Mouse (Mus musculus): ENCODE results near the gene Stx1b.
"Not testable (repeated sequence)": the region's sequence is repeated elsewhere in the genome, so short reads cannot be mapped to it uniquely, and the experiment has no call there.

The Stx1b gene

DNA sequence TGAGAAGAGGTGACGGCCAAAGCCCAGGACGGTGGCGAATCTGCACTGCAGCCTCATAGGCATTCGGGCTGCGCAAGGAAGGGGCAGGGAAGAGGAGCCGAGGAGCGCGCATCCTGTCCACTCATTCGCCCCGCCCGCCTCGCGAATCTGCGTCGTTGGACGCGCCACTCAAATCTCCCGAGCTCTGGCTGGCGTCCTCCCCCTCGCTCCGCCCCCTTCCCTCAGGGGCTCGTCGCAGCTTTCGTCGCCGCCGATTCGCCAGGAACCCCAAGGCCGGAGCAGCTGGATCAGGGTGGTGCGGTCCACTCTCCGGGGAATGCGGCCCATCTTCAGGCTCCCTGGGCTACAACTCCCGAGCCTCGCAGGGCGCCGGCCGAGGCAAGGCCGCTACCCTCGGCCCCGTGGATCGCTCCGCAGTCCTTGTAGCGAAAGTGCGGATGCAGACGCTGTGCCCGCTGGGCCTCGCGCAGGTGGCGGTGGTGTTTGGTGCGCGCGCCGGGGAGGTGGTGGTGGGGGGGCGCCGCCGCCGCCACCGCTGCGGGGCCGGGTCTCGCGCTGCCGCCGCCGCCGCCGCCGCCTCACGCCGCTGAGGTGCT, 47.4 kb downstream of the Stx1b start:
- peak; percentile 94 for DNase-seq (ENCODE audit: low spot score)

DNA sequence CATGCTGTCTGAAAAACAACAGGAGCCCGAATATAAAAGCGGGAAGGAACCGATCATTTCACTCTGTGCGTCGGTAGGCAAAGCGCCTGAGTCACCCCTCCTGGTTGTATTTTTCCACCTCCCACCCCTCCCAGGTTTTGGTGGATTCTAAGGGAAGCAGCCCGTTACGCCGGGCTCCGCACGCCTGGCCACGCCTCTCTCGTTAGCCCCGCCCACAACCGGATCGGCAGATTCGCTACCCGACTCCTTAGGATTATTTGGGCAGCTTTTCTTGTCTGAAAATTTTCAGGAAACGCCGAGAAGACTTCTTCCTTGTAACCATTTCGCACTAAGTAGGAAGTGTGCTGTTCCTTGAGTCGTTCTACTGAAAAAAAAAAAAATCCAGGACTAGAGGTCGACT, 47.9 kb downstream of the Stx1b start, which contains the start of gene Setd1a:
Gene Setd1a, plus strand, starts transcription at position 245 of the 400 bp plus-strand sequence.
- peak; percentile 86 for DNase-seq (ENCODE audit: low spot score)

DNA sequence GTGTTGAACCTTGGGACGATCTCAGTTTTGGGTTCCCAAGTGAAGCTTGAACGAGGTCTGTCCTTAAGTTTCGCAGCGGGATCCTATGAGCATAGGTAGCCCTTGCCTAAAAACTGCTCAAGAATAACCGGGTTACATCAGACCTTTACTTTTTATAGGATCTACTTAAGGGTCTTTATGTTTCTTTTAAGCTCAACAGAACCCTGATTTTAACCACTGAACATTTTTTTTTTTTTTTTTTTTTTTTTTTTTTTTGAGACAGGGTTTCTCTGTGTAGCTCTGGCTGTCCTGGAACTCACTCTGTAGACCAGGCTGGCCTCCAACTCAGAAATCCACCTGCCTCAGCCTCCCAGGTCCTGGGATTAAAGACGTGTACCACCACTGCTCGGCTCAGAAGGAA, 48.5 kb downstream of the Stx1b start:
- not testable (repeated sequence) for DNase-seq (ENCODE audit: low spot score)

DNA sequence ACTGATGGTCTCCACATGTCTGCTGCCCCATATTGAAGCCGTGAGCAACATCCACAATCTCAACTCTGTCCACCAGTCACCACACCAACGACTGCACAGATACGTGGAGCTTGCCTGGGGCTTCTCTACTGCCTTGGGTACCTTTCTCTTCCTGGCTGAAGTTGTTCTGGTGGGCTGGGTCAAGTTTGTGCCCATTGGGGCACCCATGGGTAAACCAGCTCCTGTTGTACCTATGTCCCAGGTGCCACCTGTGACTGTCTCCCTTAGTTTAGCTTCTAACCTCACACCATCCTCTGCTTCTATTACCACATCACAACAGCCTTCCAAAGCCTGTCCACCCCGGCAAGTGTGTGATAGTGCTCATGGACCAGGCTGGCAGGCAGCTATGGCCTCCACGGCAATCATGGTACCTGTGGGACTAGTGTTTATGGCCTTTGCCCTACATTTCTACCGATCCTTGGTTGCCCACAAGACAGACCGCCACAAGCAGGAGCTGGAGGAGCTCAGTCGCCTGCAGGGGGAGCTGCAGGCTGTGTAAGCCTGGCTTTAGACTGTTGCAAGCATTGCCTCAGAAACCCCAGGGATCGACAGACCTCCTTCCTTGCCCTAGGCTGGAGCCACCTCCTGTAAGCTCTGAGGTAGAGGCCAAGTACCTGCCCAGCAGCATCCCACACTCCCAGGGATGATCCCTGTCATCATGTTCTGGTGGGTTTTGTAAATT, 50.5 kb downstream of the Stx1b start:
- DNase-seq (ENCODE audit: low spot score), result peak; percentile 55

DNA sequence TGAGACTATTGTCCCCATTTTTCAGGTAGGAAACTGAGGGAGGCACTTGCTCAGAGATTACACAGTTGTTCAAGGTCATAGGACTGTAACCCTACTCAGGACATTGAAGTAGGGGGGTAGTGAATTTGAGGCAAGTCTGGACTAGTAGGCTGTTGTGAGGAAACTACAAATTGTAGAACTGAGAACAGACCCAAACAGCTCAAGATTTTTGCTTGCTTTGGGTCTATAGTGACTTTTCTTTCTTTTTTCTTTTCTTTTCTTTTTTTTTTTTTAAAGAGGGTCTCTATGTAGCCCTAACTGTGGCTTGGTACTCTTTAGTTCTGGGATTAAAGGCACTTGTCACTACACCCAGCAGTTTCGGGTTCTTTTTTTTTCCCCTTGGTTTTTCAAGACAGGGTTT, 51.8 kb downstream of the Stx1b start:
- no peak for DNase-seq (ENCODE audit: low spot score)

DNA sequence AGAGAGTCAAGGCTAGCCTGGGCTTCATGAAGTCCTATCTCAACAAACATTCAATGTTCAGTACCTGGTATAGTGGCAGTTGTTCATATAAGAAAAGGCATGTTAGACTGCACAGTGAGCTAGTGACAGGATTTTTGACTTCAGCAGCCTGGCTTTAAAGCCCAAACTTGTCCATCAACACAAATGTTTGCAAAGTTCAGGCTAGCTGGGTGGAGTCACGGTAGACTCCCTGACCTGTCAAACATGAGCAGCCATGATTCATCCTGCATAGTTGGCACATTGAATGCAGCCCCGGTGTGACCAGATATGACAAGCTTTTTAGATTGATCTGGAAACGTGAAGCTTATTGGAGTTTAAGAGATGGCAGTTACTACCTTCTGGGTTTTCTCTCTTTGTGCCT, 52.3 kb downstream of the Stx1b start:
- no peak for DNase-seq (ENCODE audit: low spot score)

DNA sequence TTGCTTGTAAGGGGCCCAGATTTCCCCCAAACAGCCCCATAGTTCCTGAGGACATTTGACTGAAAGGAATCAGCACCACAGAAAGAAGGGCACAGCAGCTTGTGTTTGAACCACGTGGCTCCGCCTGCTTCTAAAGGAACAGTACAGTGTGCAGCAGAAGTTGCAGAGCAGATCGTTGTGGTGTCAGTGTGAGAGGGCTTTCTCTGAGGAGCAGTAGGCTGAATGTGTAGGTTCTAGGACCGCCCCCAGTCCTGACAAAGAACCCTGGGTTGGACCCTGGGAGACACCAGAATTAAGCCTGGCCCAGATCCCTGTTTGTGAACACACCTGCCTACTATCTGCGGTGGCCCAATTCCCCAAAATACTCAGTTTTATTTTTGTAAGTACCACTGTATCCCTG, 53.1 kb downstream of the Stx1b start:
- DNase-seq (ENCODE audit: low spot score), result no peak

DNA sequence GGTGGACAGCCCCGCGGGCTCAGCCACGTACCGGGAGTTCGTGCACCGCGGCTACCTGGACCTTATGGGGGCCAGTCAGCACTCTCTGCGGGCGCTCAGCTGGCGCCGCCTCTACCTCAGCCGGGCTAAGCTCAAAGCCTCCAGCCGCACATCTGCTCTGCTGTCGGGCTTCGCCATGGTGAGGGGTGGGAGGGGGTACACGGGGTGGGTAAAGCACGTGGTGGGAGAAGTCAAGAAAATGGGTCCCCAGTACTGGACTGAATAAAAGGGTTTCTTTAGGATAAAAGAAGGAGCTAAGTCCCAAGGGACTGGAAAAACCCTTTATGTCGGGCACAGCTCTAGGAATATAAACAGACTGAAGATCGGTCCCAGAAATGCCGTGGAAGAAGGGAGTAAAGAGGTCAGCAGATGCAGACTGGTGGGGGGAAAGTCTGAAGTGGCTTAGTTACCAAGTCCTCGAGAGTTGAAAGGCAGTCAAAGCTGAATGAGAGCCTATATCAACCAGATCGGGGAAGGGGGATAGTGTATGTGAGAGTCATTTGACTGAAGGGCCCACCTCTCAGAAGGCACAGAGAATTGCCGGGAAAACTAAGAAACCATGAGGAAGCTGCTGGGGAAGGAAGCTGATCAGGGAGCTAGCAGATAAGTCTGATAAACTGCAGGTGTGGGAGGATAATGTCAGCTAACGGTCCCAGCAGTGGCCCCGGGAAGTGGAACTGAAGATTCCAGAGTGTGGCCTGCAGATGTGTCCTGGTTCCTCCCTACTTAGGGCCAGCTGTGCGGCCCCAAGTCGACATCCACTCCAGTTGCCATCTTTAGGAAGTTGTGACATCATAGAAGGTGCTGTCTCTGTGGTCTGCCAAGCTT, 54.1 kb downstream of the Stx1b start:
- DNase-seq (ENCODE audit: low spot score), result no peak

DNA sequence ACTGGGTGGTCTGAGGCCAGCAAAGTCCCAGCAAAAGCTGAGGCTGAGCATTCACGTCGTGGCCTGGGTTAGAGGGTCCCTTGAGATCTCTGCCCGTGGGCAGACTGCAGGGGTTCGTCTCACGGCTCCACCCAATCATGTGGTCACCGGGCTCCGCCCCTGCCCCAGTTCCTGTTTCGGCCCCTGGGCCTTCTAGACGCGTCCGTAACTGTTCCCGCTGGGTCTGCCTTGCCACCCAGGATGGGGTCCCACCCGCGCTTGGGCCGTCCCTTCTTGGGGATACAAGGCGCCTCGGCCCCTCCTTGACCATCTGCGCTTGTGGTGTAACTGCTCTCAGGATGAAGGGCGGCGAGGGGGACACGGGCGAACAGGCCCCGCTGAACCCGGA, 54.7 kb downstream of the Stx1b start, which contains the start of gene Orai3:
Gene Orai3, plus strand, starts transcription at position 165 of the 388 bp plus-strand sequence.
- peak; percentile 80 for DNase-seq (ENCODE audit: low spot score)

DNA sequence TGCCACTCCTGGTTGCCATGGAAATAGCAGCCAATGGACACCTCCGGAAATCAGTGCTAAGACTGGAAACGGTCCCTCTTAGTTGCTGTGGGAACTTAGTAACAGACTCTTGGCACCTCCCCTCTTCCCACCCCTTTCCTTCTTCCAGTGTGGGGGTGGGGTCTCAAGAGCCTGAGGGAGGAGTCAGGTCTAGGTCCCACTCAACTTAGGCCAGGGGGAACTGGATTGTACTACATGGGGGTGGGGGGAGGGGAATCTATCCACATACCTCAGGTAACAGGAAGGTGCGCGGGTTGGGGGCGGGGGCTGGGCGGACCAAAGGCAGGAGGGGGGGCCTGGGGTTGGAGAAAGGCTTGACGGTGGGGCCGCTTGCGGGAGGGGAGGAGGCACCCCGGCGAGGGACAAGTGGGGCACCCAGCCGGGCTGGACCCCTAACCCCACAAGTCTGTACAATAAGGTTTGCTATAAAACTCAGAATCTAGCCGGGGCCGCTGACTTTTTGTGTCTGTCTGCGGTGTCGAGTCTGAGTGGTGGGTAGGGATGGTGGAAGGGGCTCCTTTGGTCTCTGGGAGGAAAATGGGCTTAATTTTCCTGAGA, 55.3 kb downstream of the Stx1b start:
- DNase-seq (ENCODE audit: low spot score), result peak; percentile 96

DNA sequence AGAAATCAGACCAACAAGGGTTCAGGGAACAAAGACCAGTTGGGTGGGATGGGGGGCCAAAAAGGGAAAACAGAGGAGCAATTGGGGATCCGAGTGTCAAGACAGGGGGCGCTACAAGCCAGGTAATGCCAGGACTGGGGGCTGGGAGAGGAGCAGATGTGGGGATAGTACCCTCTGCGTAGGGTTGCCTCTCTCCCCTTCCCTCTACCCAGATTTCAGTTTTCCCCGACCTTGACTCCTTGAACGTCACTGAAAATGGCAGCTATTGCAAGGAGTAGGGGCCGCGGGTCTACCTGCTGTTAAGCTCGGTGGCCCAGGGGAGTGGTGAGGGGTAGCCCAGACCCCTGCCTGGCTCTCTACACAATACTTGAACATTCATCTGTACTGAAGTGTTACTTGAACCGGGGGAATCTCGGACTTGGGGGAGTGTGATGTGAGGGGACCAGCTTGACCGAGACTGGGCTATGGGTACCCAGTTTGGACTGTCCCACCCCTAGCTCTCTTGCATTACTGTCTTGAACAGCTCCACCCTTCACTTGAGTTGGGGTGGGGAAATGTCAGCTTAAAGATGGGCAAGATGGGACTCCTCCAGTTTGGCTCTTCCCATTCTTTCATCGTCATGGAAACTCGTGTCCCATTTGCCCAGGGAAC, 55.9 kb downstream of the Stx1b start:
- DNase-seq (ENCODE audit: low spot score), result no peak

DNA sequence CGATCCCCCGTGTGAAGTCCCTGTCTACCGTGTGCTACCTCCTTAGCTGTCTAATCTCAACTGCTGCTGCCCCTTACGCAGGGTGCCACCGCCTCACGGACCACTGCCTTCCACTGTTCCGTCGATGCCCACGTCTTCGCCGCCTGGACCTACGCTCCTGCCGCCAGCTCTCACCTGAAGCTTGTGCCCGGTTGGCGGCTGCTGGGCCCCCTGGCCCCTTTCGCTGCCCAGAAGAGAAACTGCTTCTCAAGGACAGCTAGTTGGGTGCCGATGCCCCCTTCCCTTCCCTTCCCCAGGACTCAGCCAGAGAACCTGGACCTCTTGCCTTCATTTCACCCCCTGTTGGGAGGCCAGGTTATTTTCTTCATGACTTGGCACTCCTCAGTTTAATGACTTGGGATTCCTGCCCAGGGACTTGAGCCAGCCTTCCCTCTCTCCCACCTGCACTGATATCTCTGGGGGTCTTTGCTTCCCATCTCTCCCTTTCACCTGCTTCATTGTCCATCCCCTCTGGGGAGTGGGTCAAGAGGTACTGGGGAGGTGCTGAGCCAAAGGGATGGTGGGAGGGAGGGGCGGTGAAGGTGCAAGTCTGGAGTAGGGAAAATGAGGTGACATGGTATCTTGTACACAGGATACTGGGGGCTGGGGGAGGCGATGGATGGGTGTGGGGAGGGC, 56.5 kb downstream of the Stx1b start:
- no peak for DNase-seq (ENCODE audit: low spot score)

DNA sequence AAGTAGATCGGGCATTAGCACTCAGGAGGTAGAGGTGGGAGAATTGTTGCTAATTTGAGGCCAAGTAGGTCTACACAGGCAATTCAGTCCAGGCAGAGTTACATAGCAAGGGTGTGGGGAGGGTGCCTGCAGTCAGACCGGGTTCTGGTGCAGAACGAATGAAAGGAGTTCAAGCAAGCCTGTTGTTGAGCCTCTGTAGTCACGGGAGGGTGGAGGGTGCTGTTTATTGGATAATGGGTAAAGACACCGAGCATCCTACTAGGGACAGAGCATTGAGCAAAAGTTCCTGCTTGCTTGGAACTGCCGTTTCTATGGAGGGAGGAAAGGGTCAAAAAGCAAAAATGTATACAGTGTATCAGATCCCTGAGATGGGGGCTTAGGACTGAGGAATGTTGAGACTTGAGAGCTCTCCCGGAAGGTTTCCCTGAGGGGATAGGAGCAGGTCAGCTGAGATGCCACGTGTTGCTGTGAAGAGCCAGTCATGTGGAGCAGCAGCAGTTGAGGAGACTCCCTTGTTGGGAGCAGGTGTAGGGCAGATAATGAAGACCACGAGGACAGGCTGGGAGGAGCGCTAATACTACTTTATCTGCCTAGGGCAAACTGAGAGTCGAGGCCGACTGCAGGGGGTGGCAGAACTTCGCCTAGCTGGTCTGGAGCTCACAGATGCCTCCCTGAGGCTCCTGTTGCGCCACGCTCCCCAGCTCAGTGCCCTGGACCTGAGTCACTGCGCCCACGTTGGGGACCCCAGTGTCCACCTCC, 57.3 kb downstream of the Stx1b start:
- DNase-seq (ENCODE audit: low spot score), result no peak

DNA sequence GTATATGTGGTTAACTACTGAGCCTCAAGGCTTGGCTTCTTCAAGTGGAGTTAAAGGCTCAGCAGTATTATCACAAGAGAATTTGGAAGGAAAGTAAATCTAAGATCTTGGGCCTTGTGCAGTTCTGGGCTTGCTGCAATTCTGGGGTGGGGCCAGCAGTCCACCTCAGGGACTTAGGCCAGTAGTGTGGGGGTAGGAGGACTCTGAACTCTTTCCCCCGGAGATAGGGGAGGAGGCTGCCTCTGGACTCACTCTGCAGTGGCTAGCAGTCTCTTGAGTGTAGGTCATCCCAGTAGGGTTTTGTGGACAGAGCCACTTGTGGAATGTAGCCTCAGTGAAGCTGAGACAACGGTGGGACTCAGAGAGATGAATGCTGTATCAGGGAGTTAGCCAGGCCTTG, 58.6 kb downstream of the Stx1b start:
- no peak for DNase-seq (ENCODE audit: low spot score)

DNA sequence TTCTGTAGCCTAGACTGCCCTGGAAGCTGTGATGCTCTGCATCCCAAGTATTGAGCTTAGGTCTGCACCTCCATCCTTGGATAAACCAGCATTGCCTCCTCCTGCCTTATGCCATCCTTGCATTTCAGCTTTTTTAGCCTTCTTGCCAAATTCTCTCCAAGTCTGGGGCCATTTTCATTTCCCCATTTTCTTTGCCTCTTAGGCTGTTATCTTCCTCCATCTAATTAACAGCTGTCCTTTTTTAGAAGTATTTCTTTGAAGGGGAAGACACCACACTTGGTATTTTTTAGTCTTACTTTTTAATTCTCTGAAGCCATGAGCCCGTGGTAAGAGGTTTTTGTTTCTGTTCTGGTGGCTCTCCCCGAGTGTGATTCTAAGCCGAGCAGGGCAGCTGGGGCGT, 60.7 kb downstream of the Stx1b start:
- DNase-seq (ENCODE audit: low spot score), result no peak

DNA sequence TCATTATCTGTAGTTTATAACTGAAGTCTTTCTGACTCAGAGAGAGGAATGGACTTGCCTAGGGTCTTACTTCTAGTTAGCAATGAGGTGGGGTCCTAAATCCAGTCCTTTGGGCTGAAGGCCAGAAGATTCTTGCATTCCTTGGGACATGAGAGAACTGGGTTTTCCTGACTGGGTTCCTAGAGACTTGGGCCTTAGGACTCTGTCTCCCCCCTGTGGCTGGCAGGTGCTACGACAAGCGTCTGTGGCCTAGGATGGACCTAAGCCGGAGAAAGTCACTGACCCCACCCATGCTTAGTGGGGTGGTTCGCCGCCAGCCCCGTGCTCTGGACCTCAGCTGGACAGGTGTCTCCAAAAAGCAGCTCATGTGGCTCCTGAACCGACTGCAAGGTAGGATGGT, 63.3 kb downstream of the Stx1b start:
- DNase-seq (ENCODE audit: low spot score), result peak; percentile 66

DNA sequence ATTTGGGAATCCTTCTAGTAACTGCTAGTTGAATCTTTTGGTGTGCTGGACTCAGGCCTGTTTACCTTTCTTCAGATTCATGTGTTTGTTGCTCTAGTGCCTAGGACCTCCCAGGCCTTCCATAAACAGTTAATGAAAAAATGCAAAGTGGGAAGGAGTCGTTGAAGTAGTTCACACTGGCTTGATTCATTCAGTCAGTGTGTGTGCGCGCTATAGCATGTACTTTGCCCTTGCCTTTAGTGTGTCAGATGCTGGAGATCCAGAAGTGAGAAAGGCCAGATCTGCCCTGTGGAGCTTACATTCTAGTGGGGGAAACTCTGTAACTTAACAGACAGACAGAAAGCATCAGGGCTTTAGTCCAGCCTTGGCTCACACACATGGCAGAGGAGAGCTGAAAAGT, 63.9 kb downstream of the Stx1b start:
- no peak for DNase-seq (ENCODE audit: low spot score)

DNA sequence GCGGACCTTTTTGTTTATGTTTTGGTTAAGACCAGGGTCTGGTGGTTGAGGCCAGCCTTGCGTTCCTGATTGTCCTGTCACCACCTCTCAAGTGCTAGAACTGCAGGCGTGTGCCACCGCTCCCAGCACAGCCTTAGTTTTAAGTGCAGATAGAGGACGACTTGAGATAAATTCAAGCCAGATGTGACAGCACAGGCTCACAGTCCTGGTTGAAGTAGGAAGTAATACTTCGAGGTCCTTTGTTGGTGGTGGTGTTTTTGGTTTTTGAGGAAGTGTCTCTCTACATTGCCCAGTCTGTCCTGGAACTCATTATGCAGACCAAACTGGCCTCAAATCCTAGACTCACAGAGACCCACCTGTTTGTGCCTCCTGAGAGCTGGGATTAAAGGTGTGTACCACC, 64.6 kb downstream of the Stx1b start:
- no peak for DNase-seq (ENCODE audit: low spot score)
